ENCODE assay signal across 14 mouse cellular contexts in genomic region chr2:120578286-120578685, GRCm38 (mm10). TPM values are rescaled to one million over a fixed set of nuclear protein-coding genes. Genes with fewer than 3 reads are reported as not detected.
DNase-seq lines count a peak whose midpoint lies in the region; ATAC-seq lines count a peak whose summit lies in the region.
"Had no signal": no experiment of that assay in that cellular context is flagged by ENCODE, and none has a peak within 500 bp of the region (broad histone marks: within the 10 kb centered on the region; RNA-seq: fewer than 3 reads in every experiment).

No protein-coding gene starts in this region.

- no peak overlapping the region for H3K27ac ChIP-seq in heart, embryonic 10.5 days
- no peak overlapping the region for H3K27ac ChIP-seq in hindbrain, embryonic 10.5 days
- H3K27ac ChIP-seq: hindbrain, embryonic 12.5 days; layer of hippocampus, adult 2 months; limb, embryonic 10.5 days; stomach, embryonic 15.5 days had no signal

- 76% methylated on average over 5 of the region's 5 CpGs for WGBS in heart, embryonic 10.5 days
- WGBS in hindbrain, embryonic 10.5 days: 90% methylated on average over 5 of the region's 5 CpGs

- no peak overlapping the region for H3K4me3 ChIP-seq in heart, embryonic 10.5 days
- no peak overlapping the region for H3K4me3 ChIP-seq in hindbrain, embryonic 10.5 days
- H3K4me3 ChIP-seq: hindbrain, embryonic 12.5 days; layer of hippocampus, adult 2 months; limb, embryonic 10.5 days; stomach, embryonic 15.5 days had no signal

- intact Hi-C loops in heart, postnatal 10 days (cut with DNase I): no loop called here

- peak; percentile 10 to 14 for DNase-seq in heart, postnatal 10 days
- DNase-seq in heart, embryonic 10.5 days (ENCODE audit: low spot score): no peak
- peak; percentile 34 to 46 for DNase-seq in B cell, adult 2 months
- peak; percentile 73 for DNase-seq in lung, postnatal 36 days
- no peak for DNase-seq in embryo, embryonic 9.5 days (ENCODE audit: extremely low spot score)
- no peak for DNase-seq in urinary bladder, postnatal 25 days (ENCODE audit: low spot score)
- no peak for DNase-seq in hindbrain, embryonic 10.5 days (ENCODE audit: low spot score)
- DNase-seq: adrenal gland, postnatal 10 days; cerebellum, postnatal 14 days had no signal

- no peaks in the 10 kb centered on the region for H3K9me3 ChIP-seq in heart, embryonic 10.5 days
- H3K9me3 ChIP-seq in hindbrain, embryonic 10.5 days: no peaks in the 10 kb centered on the region
- H3K9me3 ChIP-seq: hindbrain, embryonic 12.5 days; limb, embryonic 10.5 days; stomach, embryonic 15.5 days had no signal

- H3K4me1 ChIP-seq in heart, embryonic 10.5 days: peaks cover 3% of the 10 kb centered on the region; the same call in 1 of the 2 replicates
- H3K4me1 ChIP-seq in hindbrain, embryonic 10.5 days (replicated peaks): no peaks in the 10 kb centered on the region
- H3K4me1 ChIP-seq: hindbrain, embryonic 12.5 days; stomach, embryonic 15.5 days had no signal

- no peaks in the 10 kb centered on the region for H3K36me3 ChIP-seq in heart, embryonic 10.5 days
- 0 out of 2 replicates have a peak, but pooled peaks cover 3% of the 10 kb centered on the region for H3K36me3 ChIP-seq in hindbrain, embryonic 10.5 days
- H3K36me3 ChIP-seq: hindbrain, embryonic 12.5 days; stomach, embryonic 15.5 days had no signal

- ATAC-seq in activated CD4-positive, CD25-positive, alpha-beta regulatory T cell, adult 4 months: peak; percentile 46

- no peaks in the 10 kb centered on the region for H3K27me3 ChIP-seq in heart, embryonic 10.5 days (ENCODE audit: insufficient read depth, poor library complexity, severe bottlenecking)
- no peaks in the 10 kb centered on the region for H3K27me3 ChIP-seq in hindbrain, embryonic 10.5 days (ENCODE audit: insufficient read depth, poor library complexity, severe bottlenecking)
- H3K27me3 ChIP-seq: hindbrain, embryonic 12.5 days; stomach, embryonic 15.5 days had no signal

RNA-seq across cellular contexts. Expression of gene Snap23, which starts 10.8 kb away (rescaled TPM):
- total RNA-seq in heart, postnatal 10 days (2021): 10 to 100 TPM; 48.8 to 56.8 TPM
- 65.7 and 66.3 TPM in 2 replicates for polyA plus RNA-seq in heart, embryonic 10.5 days (2016; fragmentation: Nextera tagmentation; extraction: Ambion mirVana)
- polyA plus RNA-seq in activated CD4-positive, CD25-positive, alpha-beta regulatory T cell, adult 4 months (2017; shearing (Covaris generic)): 10 to 100 TPM; 58.1 to 58.3 TPM
- 42.0 and 53.4 TPM in 2 replicates for polyA plus RNA-seq in hindbrain, embryonic 10.5 days (2016; fragmentation: Nextera tagmentation; extraction: Ambion mirVana)

RNA-seq across cellular contexts. Expression of gene Zfp106, which starts 14.6 kb away (rescaled TPM):
- total RNA-seq in heart, postnatal 10 days (2021): 100 to 1,000 TPM; 191 to 196 TPM
- 59.7 and 64.8 TPM in 2 replicates for polyA plus RNA-seq in heart, embryonic 10.5 days (2016; fragmentation: Nextera tagmentation; extraction: Ambion mirVana)
- 10 to 100 TPM; 23.3 to 25.1 TPM for polyA plus RNA-seq in activated CD4-positive, CD25-positive, alpha-beta regulatory T cell, adult 4 months (2017; shearing (Covaris generic))
- polyA plus RNA-seq in hindbrain, embryonic 10.5 days (2016; fragmentation: Nextera tagmentation; extraction: Ambion mirVana): 54.8 and 75.2 TPM in 2 replicates

RNA-seq across cellular contexts. Expression of gene Haus2, which starts 30.9 kb away (rescaled TPM):
- 10 to 100 TPM; 12.3 to 13.1 TPM for total RNA-seq in heart, postnatal 10 days (2021)
- 27.4 and 28.5 TPM in 2 replicates for polyA plus RNA-seq in heart, embryonic 10.5 days (2016; fragmentation: Nextera tagmentation; extraction: Ambion mirVana)
- 10 to 100 TPM; 18.1 to 19.6 TPM for polyA plus RNA-seq in activated CD4-positive, CD25-positive, alpha-beta regulatory T cell, adult 4 months (2017; shearing (Covaris generic))
- polyA plus RNA-seq in hindbrain, embryonic 10.5 days (2016; fragmentation: Nextera tagmentation; extraction: Ambion mirVana): 32.5 and 37.0 TPM in 2 replicates

RNA-seq across cellular contexts. Expression of gene Lrrc57, which starts 31.0 kb away (rescaled TPM):
- total RNA-seq in heart, postnatal 10 days (2021): 10 to 100 TPM; 12.4 to 15.5 TPM
- polyA plus RNA-seq in heart, embryonic 10.5 days (2016; fragmentation: Nextera tagmentation; extraction: Ambion mirVana): 21.0 and 21.3 TPM in 2 replicates
- polyA plus RNA-seq in activated CD4-positive, CD25-positive, alpha-beta regulatory T cell, adult 4 months (2017; shearing (Covaris generic)): 10 to 100 TPM; 30.7 to 32.2 TPM
- 30.3 and 34.2 TPM in 2 replicates for polyA plus RNA-seq in hindbrain, embryonic 10.5 days (2016; fragmentation: Nextera tagmentation; extraction: Ambion mirVana)

RNA-seq across cellular contexts. Expression of gene Stard9, which starts 50.6 kb away (rescaled TPM):
- total RNA-seq in heart, postnatal 10 days (2021): 10 to 100 TPM; 17.4 to 18.9 TPM
- polyA plus RNA-seq in heart, embryonic 10.5 days (2016; fragmentation: Nextera tagmentation; extraction: Ambion mirVana): 1.7 and 2.3 TPM in 2 replicates
- polyA plus RNA-seq in activated CD4-positive, CD25-positive, alpha-beta regulatory T cell, adult 4 months (2017; shearing (Covaris generic)): under 1 TPM; 0.60 to 0.62 TPM
- polyA plus RNA-seq in hindbrain, embryonic 10.5 days (2016; fragmentation: Nextera tagmentation; extraction: Ambion mirVana): 2.8 and 3.2 TPM in 2 replicates

Comparison
In these comparisons a context has a peak if more than half of its experiments do, and no peak if none do; other contexts are left out.
1. DNase-seq: peak in heart, postnatal 10 days (2 of 2), B cell, adult 2 months (2 of 2) and lung, postnatal 36 days (single experiment); none in heart, embryonic 10.5 days (single experiment), embryo, embryonic 9.5 days (single experiment), urinary bladder, postnatal 25 days (single experiment) and hindbrain, embryonic 10.5 days (single experiment).